Mouse (Mus musculus) midbrain, embryonic 12.5 days (tissue): ENCODE data around the gene Ano10. TPM values are rescaled to one million over a fixed set of nuclear protein-coding genes. Genes with fewer than 3 reads are reported as not detected.
"Not testable (repeated sequence)": the region's sequence is repeated elsewhere in the genome, so short reads cannot be mapped to it uniquely, and the experiment has no call there.

Experiments used
- ATAC-seq: fragments of 200-750 bp; cut with Nextera tagmentation; 2 replicates; pipeline ENCODE4 v1.8.0; 2017; ENCODE audit warnings: low read depth, moderate TSS enrichment, moderate library complexity; ENCODE audit not compliant: low FRiP score
- H3K27ac ChIP-seq: fragments of 300-500 bp; sonication (generic); replicated peaks from 2 replicates; pipeline ENCODE4 v1.5.1; 2016; ENCODE audit warnings: mild to moderate bottlenecking
- H3K27me3 ChIP-seq: fragments of 300-500 bp; sonication (generic); 2 replicates; pipeline ENCODE4 v1.6.1; 2016; ENCODE audit warnings: mild to moderate bottlenecking
- H3K36me3 ChIP-seq: fragments of 300-500 bp; sonication (generic); 2 replicates; pipeline ENCODE4 v1.6.1; 2016
- H3K4me1 ChIP-seq: fragments of 300-500 bp; sonication (generic); 2 replicates; pipeline ENCODE4 v1.6.1; 2016
- H3K4me2 ChIP-seq: fragments of 300-500 bp; sonication (generic); replicated peaks from 2 replicates; pipeline ENCODE4 v1.6.1; 2016; ENCODE audit warnings: mild to moderate bottlenecking, moderate library complexity
- H3K4me3 ChIP-seq: fragments of 300-500 bp; sonication (generic); 2 replicates; pipeline ENCODE4 v1.5.1; 2016; ENCODE audit warnings: mild to moderate bottlenecking
- H3K9ac ChIP-seq: fragments of 300-500 bp; sonication (generic); replicated peaks from 2 replicates; pipeline ENCODE4 v1.6.1; 2016; ENCODE audit warnings: mild to moderate bottlenecking, moderate library complexity
- H3K9me3 ChIP-seq: fragments of 300-500 bp; sonication (generic); 2 replicates; pipeline ENCODE4 v1.6.1; 2016; ENCODE audit warnings: mild to moderate bottlenecking
- WGBS: fragments of 180-500 bp; shearing (Covaris S2); methylation state at CpG from one replicate; pipeline ENCODE4 v1.1.7; 2016; 5-methylcytosine and 5-hydroxymethylcytosine counted together
- polyA plus RNA-seq: library from polyadenylated mRNA; unstranded; fragments of >200 nt; fragmentation: Nextera tagmentation; extraction: Ambion mirVana; gene quantifications from 2 replicates; pipeline ENCODE4 v1.2.1, GENCODE M21; 2016

The Ano10 gene
- polyA plus RNA-seq, 1 experiment from 2014 or later = 44.7 TPM

DNA sequence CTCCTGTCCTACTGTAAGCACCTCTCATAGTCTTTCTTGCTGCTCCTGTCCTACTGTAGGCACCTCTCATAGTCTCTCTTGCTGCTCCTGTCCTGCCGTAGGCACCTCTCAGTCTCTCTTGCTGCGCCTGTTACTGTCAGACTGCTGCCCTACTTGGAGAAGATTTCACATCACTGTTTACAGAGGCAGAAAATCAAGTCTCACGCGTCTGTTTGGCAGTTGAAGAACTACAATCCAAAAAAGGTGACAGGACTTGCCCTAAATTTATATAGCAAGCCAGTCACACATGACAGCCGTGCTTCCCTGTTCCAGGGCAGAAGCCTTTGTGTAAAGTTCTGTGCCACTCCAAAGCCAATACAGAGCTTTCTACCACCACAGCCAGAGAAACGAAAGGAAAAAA is 20.2 kb upstream of the Ano10 start:
- H3K4me3 ChIP-seq = no peak overlapping the region
- H3K36me3 ChIP-seq = no peaks in the 10 kb centered on the region
- H3K9ac ChIP-seq = no peak overlapping the region
- ATAC-seq = no peak
- H3K27ac ChIP-seq = no peak overlapping the region
- no peak overlapping the region for H3K4me2 ChIP-seq
- 94% methylated on average over 6 of the region's 6 CpGs for WGBS
- peaks cover 6% of the 10 kb centered on the region; the same call in 1 of the 2 replicates for H3K27me3 ChIP-seq
- H3K4me1 ChIP-seq = 0 out of 2 replicates have a peak, but pooled peaks cover 6% of the 10 kb centered on the region
- no peaks in the 10 kb centered on the region for H3K9me3 ChIP-seq

DNA sequence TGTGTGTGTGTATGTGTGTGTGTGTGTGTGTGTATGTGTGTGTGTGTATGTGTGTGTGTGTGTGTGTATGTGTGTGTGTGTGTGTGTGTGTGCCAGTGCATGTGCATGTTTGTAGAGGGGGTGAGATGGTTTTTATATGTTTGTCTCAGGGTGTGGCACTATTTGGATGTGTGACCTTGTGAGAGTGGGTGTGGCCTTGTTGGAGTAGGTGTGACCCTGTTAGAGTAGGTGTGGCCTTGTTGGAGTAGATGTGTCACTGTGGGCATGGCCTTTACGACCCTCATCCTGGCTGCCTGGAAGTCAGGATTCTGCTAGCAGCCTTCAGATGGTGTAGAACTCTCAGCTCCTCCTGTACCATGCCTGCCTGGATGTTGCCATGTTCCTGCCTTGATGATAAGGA is 18.9 kb upstream of the Ano10 start:
- H3K4me1 ChIP-seq, H3K9me3 ChIP-seq, H3K4me2 ChIP-seq, H3K9ac ChIP-seq, H3K4me3 ChIP-seq, H3K27me3 ChIP-seq, ATAC-seq, H3K36me3 ChIP-seq, H3K27ac ChIP-seq: not testable (repeated sequence)
- WGBS = 80% methylated on average over 1 of the region's 1 CpGs

DNA sequence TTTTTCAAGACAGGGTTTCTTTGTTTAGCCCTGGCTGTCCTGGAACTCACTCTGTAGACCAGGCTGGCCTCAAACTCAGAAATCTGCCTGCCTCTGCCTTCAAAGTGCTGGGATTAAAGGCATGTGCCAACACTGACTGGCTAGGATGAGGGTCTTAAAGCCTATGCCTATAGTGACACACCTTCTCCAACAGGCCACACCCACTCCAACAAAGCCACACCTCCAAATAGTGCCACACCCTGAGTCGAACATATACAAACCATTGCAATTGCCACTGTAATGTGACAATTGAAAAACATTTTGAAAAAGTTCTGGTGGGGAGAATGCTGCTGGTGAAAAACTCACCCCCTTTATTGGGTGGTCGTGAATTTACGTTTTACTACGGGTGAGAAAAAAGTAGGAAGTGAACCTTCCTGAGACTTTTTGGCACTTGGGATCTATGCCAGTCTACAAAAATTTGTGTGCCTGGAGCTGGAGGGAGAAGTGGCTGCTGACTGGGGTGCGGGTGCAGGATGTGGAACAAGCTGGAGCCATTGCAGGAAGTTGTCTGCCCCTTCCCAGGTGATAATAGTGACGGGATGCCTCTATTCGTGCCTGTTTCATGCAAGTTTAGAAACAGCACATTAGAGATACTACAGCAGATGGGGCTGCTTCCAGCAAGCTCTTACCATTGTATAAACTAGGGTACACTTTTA is 18.2 kb upstream of the Ano10 start:
- H3K9me3 ChIP-seq = no peaks in the 10 kb centered on the region
- H3K9ac ChIP-seq = no peak overlapping the region
- no peak overlapping the region for H3K4me2 ChIP-seq
- 87% methylated on average over 7 of the region's 7 CpGs for WGBS
- no peak for ATAC-seq
- 0 out of 2 replicates have a peak, but pooled peaks cover 6% of the 10 kb centered on the region for H3K4me1 ChIP-seq
- H3K4me3 ChIP-seq = no peak overlapping the region
- no peaks in the 10 kb centered on the region for H3K36me3 ChIP-seq
- H3K27ac ChIP-seq = no peak overlapping the region
- H3K27me3 ChIP-seq = peaks cover 4% of the 10 kb centered on the region; the same call in 1 of the 2 replicates

DNA sequence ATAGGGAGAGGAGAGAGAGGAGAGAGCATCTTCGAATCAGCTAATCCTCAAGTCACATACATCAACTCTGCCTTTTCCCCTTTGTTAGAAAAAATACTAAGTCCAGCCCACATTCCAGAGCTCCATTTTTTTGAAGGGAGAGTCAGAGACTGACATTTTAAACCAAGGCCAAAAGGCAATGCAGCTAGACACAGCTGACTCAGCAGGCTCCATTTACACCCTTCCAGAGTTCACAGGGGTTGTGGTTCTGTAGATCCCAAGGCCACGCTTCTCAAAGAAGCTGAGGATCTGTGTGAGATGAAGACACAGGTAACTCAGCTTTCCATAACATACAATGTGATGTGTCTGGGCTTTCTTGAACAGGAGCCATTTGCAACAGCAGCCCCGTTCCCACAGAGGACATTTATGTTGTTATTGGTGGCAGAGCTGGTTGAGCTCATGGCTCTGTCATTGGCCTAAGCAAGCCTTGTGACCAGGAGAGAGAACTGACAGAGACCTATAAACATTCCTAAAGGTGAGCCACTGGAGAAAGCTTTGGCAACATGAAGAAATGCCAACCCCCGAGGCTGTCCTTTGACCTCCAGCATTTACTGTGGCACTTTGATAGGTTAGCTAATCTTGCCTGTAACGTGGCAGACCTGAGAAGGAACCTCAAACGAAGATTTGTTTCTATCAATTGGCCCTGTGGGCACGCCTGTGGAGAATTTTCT is 17.0 kb upstream of the Ano10 start:
- peak overlapping the region; percentile 56 for H3K4me2 ChIP-seq
- no peaks in the 10 kb centered on the region for H3K9me3 ChIP-seq
- H3K36me3 ChIP-seq = no peaks in the 10 kb centered on the region
- H3K4me3 ChIP-seq = peak overlapping the region; percentile 40
- WGBS = 77% methylated on average over 7 of the region's 7 CpGs
- H3K4me1 ChIP-seq = 0 out of 2 replicates have a peak, but pooled peaks cover 6% of the 10 kb centered on the region
- peak overlapping the region; percentile 40; the same call in 1 of the 2 replicates for H3K9ac ChIP-seq
- no peak overlapping the region for H3K27ac ChIP-seq
- peak; percentile 41; the same call in 1 of the 2 replicates for ATAC-seq
- no peaks in the 10 kb centered on the region for H3K27me3 ChIP-seq

GRCm38 (mm10) chr9:122310613-122311049 is 16.4 kb upstream of the Ano10 start:
- peak overlapping the region; percentile 40 for H3K9ac ChIP-seq
- WGBS = 5% methylated on average over 19 of the region's 19 CpGs
- no peaks in the 10 kb centered on the region for H3K36me3 ChIP-seq
- peak overlapping the region; percentile 40 for H3K4me3 ChIP-seq
- no peaks in the 10 kb centered on the region for H3K27me3 ChIP-seq
- no peaks in the 10 kb centered on the region for H3K9me3 ChIP-seq
- H3K4me2 ChIP-seq = peak overlapping the region; percentile 56
- 0 out of 2 replicates have a peak, but pooled peaks cover 6% of the 10 kb centered on the region for H3K4me1 ChIP-seq
- H3K27ac ChIP-seq = no peak overlapping the region
- ATAC-seq = peak; percentile 89

DNA sequence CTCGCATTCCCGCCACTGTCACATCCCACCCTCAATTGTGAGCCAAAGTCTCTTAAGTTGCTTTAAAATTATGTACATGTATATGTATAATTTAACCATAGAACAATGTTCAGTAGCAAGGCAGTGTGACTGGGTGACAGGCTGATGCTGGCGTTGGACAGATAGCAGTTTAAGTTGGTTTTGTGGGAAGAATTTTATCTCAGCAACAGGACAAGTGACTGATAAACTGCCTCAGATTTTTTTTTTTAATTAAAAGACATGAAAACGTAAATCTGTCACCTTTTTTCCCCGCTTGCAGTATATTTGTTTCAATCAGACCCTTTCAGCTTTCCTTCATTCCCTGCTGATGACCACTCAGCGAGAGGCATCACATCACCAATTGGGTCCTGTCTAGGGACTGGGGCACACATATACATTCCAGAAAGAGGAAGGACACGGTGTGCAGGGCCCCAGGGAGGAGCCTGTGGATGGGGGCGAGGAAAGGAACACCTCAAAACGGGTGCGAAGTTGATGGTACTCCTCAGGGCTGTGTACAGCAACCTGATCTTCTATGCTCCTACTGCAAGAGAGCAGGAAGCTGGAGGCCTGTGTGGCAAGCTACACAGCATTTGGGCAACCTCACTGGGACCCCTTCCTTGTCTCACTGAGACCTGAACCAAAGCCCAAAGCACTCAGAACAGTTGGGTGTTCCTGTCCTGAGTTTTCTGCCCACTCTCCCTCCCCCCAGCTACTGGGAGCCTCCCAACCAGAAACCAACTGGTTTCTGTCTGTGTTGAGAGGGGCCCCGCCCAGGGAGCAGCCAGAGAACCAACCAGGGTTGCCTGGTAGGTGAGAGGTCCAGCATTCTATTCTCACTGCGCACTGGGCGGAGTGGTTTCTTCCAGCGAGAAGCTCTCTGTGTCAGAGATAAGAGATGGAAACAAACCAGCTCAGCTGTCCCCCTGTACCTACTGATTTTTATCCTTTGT is 15.1 kb upstream of the Ano10 start:
- no peak for ATAC-seq
- Histone ChIP-seq H3K9me3 (no peaks in the 10 kb centered on the region), H3K9ac (no peak overlapping the region), H3K36me3 (no peaks in the 10 kb centered on the region), H3K27me3 (no peaks in the 10 kb centered on the region), H3K4me2 (no peak overlapping the region), H3K27ac (no peak overlapping the region), H3K4me1 (no peaks in the 10 kb centered on the region), H3K4me3 (no peak overlapping the region)
- 78% methylated on average over 14 of the region's 14 CpGs for WGBS

DNA sequence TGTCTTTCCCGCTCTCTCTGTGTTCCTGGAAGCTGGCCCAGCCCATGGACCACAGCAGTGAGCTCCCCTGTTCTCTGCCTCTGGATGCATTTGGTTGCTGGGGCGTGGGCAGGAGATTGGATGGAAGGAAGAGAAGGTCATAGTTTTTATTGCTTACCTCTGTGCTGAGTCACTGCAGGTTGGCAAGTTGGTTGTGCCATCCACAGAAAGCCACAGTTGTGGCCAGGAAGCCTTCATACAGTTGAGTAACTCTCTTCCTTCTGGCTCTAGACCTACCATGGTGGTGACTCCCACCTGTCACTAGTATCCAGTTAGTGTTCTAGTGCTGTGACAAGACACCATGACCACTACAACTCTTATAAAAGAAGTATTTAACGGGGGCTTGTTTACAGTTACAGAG is 11.1 kb upstream of the Ano10 start:
- Histone ChIP-seq H3K4me1 (no peaks in the 10 kb centered on the region), H3K4me3 (no peak overlapping the region), H3K9me3 (no peaks in the 10 kb centered on the region), H3K27ac (no peak overlapping the region), H3K4me2 (no peak overlapping the region), H3K27me3 (no peaks in the 10 kb centered on the region), H3K9ac (no peak overlapping the region), H3K36me3 (no peaks in the 10 kb centered on the region)
- no peak for ATAC-seq
- 76% methylated on average over 3 of the region's 3 CpGs for WGBS

DNA sequence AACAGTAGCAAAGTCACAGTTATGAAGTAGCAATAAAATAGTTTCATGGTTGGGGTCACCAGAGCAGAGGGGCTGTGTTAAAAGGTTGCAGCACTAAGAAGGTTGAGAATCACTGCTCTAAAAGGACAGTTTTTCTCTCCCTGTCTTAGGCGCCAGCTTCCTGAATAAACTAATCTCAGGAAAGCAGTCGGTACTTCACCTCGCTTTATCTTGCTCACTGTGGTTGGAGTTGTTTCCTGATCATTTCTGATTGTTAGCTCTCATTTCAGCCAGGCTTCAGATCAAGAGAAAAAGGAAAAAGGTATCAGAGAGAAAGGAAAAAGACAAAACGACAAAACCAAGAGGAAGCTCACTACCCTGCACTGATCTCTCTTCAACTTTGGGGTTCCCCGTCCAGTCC is 1.9 kb upstream of the Ano10 start:
- H3K4me2 ChIP-seq = no peak overlapping the region
- H3K4me1 ChIP-seq = peaks cover 11% of the 10 kb centered on the region
- no peaks in the 10 kb centered on the region for H3K36me3 ChIP-seq
- ATAC-seq = no peak
- no peaks in the 10 kb centered on the region for H3K9me3 ChIP-seq
- 88% methylated on average over 5 of the region's 5 CpGs for WGBS
- no peaks in the 10 kb centered on the region for H3K27me3 ChIP-seq
- H3K27ac ChIP-seq = no peak overlapping the region
- H3K9ac ChIP-seq = no peak overlapping the region
- H3K4me3 ChIP-seq = no peak overlapping the region

- no peaks in the 10 kb centered on the region for H3K36me3 ChIP-seq
- no peak overlapping the region for H3K9ac ChIP-seq
- no peaks in the 10 kb centered on the region for H3K9me3 ChIP-seq
- no peak overlapping the region for H3K4me3 ChIP-seq
- H3K27me3 ChIP-seq = no peaks in the 10 kb centered on the region
- peaks cover 11% of the 10 kb centered on the region for H3K4me1 ChIP-seq
- no peak for ATAC-seq
- no peak overlapping the region for H3K4me2 ChIP-seq
- H3K27ac ChIP-seq = no peak overlapping the region
Observed at GRCm38 (mm10) chr9:122295396-122295795, 1.2 kb upstream of the Ano10 start.

DNA sequence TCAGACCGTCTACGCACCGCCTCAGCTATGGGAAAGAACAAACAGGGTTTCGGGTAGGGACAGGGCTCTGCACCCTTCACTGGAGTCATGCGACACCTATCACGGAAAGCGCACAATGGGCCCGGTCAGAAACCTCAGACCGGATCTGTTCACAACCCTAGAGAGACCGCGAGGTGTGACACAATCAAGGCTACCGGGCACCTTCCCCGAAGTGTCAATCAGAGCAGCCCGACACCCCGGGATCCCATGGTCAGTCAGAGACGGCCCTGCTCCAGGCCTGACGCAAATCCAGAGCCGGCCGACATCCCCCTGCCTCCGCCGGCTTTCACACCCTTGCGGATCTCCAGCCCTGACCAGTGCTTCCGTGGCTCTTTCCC is 370 bp downstream of the Ano10 start:
- no peaks in the 10 kb centered on the region for H3K27me3 ChIP-seq
- no peak; the same call in 1 of the 2 replicates for ATAC-seq
- no peaks in the 10 kb centered on the region for H3K36me3 ChIP-seq
- peak overlapping the region; percentile 86 for H3K9ac ChIP-seq
- peaks cover 11% of the 10 kb centered on the region for H3K4me1 ChIP-seq
- peak overlapping the region; percentile 81 for H3K27ac ChIP-seq
- H3K4me3 ChIP-seq = peak overlapping the region; percentile 79
- peak overlapping the region; percentile 66 for H3K4me2 ChIP-seq
- no peaks in the 10 kb centered on the region for H3K9me3 ChIP-seq
- 2% methylated on average over 22 of the region's 23 CpGs for WGBS

DNA sequence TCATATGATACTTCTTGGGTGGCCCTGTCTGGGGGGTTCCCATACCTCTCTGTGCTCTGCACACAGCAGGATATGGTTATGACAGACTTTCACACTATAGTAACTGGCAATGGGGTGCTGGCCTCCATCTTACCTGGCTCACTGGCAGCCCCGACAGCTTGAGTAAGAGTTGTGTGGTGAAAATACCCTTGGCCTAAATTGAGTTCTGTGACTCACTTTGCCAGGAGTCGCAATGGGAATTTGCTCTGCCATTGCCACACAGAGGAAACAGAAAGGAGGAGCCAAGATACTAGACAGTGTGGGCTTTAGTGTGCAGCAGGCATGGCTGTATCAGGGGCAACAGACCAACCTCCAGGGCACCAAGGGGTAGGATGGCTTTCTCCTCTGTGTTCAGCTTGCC is 4.0 kb downstream of the Ano10 start:
- no peaks in the 10 kb centered on the region for H3K36me3 ChIP-seq
- no peaks in the 10 kb centered on the region for H3K27me3 ChIP-seq
- no peak overlapping the region for H3K4me2 ChIP-seq
- H3K4me3 ChIP-seq = no peak overlapping the region
- H3K27ac ChIP-seq = no peak overlapping the region
- H3K9ac ChIP-seq = no peak overlapping the region
- H3K4me1 ChIP-seq = peaks cover 25% of the 10 kb centered on the region
- 86% methylated on average over 2 of the region's 2 CpGs for WGBS
- ATAC-seq = no peak
- H3K9me3 ChIP-seq = no peaks in the 10 kb centered on the region
